Mouse (Mus musculus) CH12.LX (cell line): Measurements from ENCODE around the gene Zfp651. TPM values are rescaled to one million over a fixed set of nuclear protein-coding genes. Genes with fewer than 3 reads are reported as not detected.

Experiments
- DNase-seq: peaks from one replicate; pipeline ENCODE4 v3.0.0-alpha.2; 2013; ENCODE audit errors: extremely low read depth
- H3K27ac ChIP-seq: 2 replicates; pipeline ENCODE4 v1.5.1; 2012; ENCODE audit warnings: low read depth, mild to moderate bottlenecking, control low read depth, moderate library complexity; ENCODE audit not compliant: insufficient read depth
- H3K27me3 ChIP-seq: replicated peaks from 2 replicates; pipeline ENCODE3; 2012; ENCODE audit warnings: inconsistent platforms
- H3K36me3 ChIP-seq, 2 experiments: replicated peaks in 1 of 2; 2 replicates each; pipeline versions ENCODE3 to v1.6.1; 2012; ENCODE audit warnings: inconsistent platforms in 1 of 2, low read length in 1 of 2, mild to moderate bottlenecking in 1 of 2, mixed read lengths in 1 of 2, moderate library complexity in 1 of 2; ENCODE audit not compliant: control insufficient read depth in 1 of 2, insufficient read depth in 1 of 2
- H3K4me1 ChIP-seq, 2 experiments: 2 replicates each; pipeline ENCODE4 v1.6.1; 2012; ENCODE audit warnings: inconsistent platforms in 1 of 2, moderate library complexity in 1 of 2; ENCODE audit not compliant: insufficient read depth in 2 of 2, control insufficient read depth in 1 of 2
- H3K4me2 ChIP-seq: 2 replicates; pipeline ENCODE4 v1.6.1; 2012; ENCODE audit warnings: low read depth, mild to moderate bottlenecking, control low read depth; ENCODE audit not compliant: poor library complexity, insufficient read depth, severe bottlenecking
- H3K4me3 ChIP-seq, 3 experiments: fragments of 150-350 bp in 1 of 3; sonication (generic) in 1 of 3; replicated peaks in 1 of 3; 2 replicates each; pipeline versions ENCODE3 to v1.5.1; 2011 to 2012; ENCODE audit warnings: low read depth in 2 of 3, low read length in 2 of 3, mild to moderate bottlenecking in 2 of 3, moderate library complexity in 2 of 3, control low read depth in 1 of 3, improper control_type of control experiment in 1 of 3, inconsistent platforms in 1 of 3, mixed read lengths in 1 of 3; ENCODE audit not compliant: poor library complexity in 1 of 3
- H3K79me2 ChIP-seq: replicated peaks from 2 replicates; pipeline ENCODE4 v1.6.1; 2012; ENCODE audit warnings: mild to moderate bottlenecking, moderate library complexity; ENCODE audit not compliant: control insufficient read depth, poor library complexity, insufficient read depth, severe bottlenecking; ENCODE audit errors: extremely low read depth
- H3K9ac ChIP-seq: 2 replicates; pipeline ENCODE4 v1.6.1; 2012; ENCODE audit warnings: low read depth, mild to moderate bottlenecking, control low read depth, moderate library complexity; ENCODE audit not compliant: insufficient read depth
- H3K9me3 ChIP-seq: replicated peaks from 2 replicates; pipeline ENCODE3; 2012; ENCODE audit warnings: low read length, inconsistent platforms, mixed read lengths
- CTCF ChIP-seq, 2 experiments: IDR thresholded peaks in 1 of 2; conservative IDR thresholded peaks in 1 of 2; 2 replicates each; pipeline ENCODE4 v1.5.1; 2011 to 2012; ENCODE audit warnings: low read depth in 2 of 2, low read length in 2 of 2, improper control_type of control experiment in 1 of 2, inconsistent platforms in 1 of 2, mild to moderate bottlenecking in 1 of 2, moderate library complexity in 1 of 2
- E2F4 ChIP-seq: IDR thresholded peaks from 2 replicates; pipeline ENCODE4 v1.6.1; 2011; ENCODE audit warnings: low read depth, low read length, improper control_type of control experiment; ENCODE audit not compliant: insufficient replicate concordance
- ELF1 ChIP-seq: IDR thresholded peaks from 2 replicates; pipeline ENCODE4 v1.6.1; 2014; ENCODE audit warnings: low read depth, mild to moderate bottlenecking, inconsistent platforms, low read length, improper control_type of control experiment
- EP300 ChIP-seq: IDR thresholded peaks from 2 replicates; pipeline ENCODE4 v1.6.1; 2011; ENCODE audit warnings: low read length, improper control_type of control experiment
- ETS1 ChIP-seq: conservative IDR thresholded peaks from 2 replicates; pipeline ENCODE4 v1.6.1; 2012; ENCODE audit warnings: low read depth, mild to moderate bottlenecking, inconsistent platforms, low read length, improper control_type of control experiment, moderate library complexity
- GABPA ChIP-seq: IDR thresholded peaks from 2 replicates; pipeline ENCODE4 v1.6.1; 2012; ENCODE audit warnings: low read depth, low read length, improper control_type of control experiment, inconsistent platforms; ENCODE audit not compliant: insufficient replicate concordance
- HCFC1 ChIP-seq: IDR thresholded peaks from 2 replicates; pipeline ENCODE4 v1.6.1; 2012; ENCODE audit warnings: low read depth, mild to moderate bottlenecking, inconsistent platforms, low read length, improper control_type of control experiment
- JUN ChIP-seq: IDR thresholded peaks from 2 replicates; pipeline ENCODE4 v1.6.1; 2011; ENCODE audit warnings: low read depth, mild to moderate bottlenecking, low read length, improper control_type of control experiment, moderate library complexity; ENCODE audit not compliant: insufficient read depth
- KAT2A ChIP-seq: IDR thresholded peaks from 2 replicates; pipeline ENCODE4 v1.6.1; 2012; ENCODE audit warnings: low read length, improper control_type of control experiment, inconsistent platforms; ENCODE audit not compliant: insufficient replicate concordance
- MAZ ChIP-seq: IDR thresholded peaks from 2 replicates; pipeline ENCODE4 v1.6.1; 2012; ENCODE audit warnings: low read depth, mild to moderate bottlenecking, inconsistent platforms, low read length, improper control_type of control experiment, moderate library complexity
- MEF2A ChIP-seq: IDR thresholded peaks from 2 replicates; pipeline ENCODE4 v1.6.1; 2014; ENCODE audit warnings: low read depth, mild to moderate bottlenecking, inconsistent platforms, low read length, improper control_type of control experiment, borderline replicate concordance
- MXI1 ChIP-seq: IDR thresholded peaks from 2 replicates; pipeline ENCODE4 v1.6.1; 2011; ENCODE audit warnings: mild to moderate bottlenecking, low read depth, low read length, improper control_type of control experiment
- NELFE ChIP-seq: IDR thresholded peaks from 2 replicates; pipeline ENCODE4 v1.6.1; 2011; ENCODE audit warnings: low read depth, low read length, improper control_type of control experiment
- NRF1 ChIP-seq: IDR thresholded peaks from 2 replicates; pipeline ENCODE4 v1.6.1; 2014; ENCODE audit warnings: low read depth, mild to moderate bottlenecking, inconsistent platforms, low read length, improper control_type of control experiment, moderate library complexity
- PAX5 ChIP-seq: IDR thresholded peaks from 2 replicates; pipeline ENCODE4 v1.6.1; 2012; ENCODE audit warnings: low read length, inconsistent platforms, mixed read lengths
- POLR2A ChIP-seq: IDR thresholded peaks from 2 replicates; pipeline ENCODE4 v1.6.1; 2011; ENCODE audit warnings: low read depth, mild to moderate bottlenecking, improper control_type of control experiment, low read length
- RAD21 ChIP-seq: IDR thresholded peaks from 2 replicates; pipeline ENCODE4 v1.6.1; 2011; ENCODE audit warnings: low read depth, mild to moderate bottlenecking, low read length, improper control_type of control experiment, moderate library complexity
- SIN3A ChIP-seq: IDR thresholded peaks from 2 replicates; pipeline ENCODE4 v1.6.1; 2012; ENCODE audit warnings: low read length, improper control_type of control experiment, inconsistent platforms
- SMC3 ChIP-seq: IDR thresholded peaks from 2 replicates; pipeline ENCODE4 v1.6.1; 2011; ENCODE audit warnings: low read depth, low read length, improper control_type of control experiment
- TCF12 ChIP-seq: IDR thresholded peaks from 2 replicates; pipeline ENCODE4 v1.6.1; 2014; ENCODE audit warnings: low read depth, mild to moderate bottlenecking, inconsistent platforms, low read length, improper control_type of control experiment
- UBTF ChIP-seq: IDR thresholded peaks from 2 replicates; pipeline ENCODE4 v1.6.1; 2012; ENCODE audit warnings: low read depth, mild to moderate bottlenecking, inconsistent platforms, low read length, improper control_type of control experiment, moderate library complexity
- USF2 ChIP-seq: conservative IDR thresholded peaks from 2 replicates; pipeline ENCODE4 v1.6.1; 2011; ENCODE audit warnings: low read depth, low read length, improper control_type of control experiment
- ZNF384 ChIP-seq: IDR thresholded peaks from 2 replicates; pipeline ENCODE4 v1.6.1; 2012; ENCODE audit warnings: low read depth, low read length, improper control_type of control experiment, inconsistent platforms
- dilution Hi-C: fragments of 300-500 bp; cut with MboI; formaldehyde crosslinking; loops from 2 replicates; pipeline ENCODE4 v1.14.3; 2020; ENCODE audit warnings: low sequenced_read_pairs; ENCODE audit not compliant: extremely low pct_unique_long_range_greater_than_20kb, extremely low pct_ligation_motif_present
- in situ Hi-C: fragments of 300-500 bp; cut with MboI; formaldehyde crosslinking; loops from 3 replicates; pipeline ENCODE4 v1.14.3; 2019; ENCODE audit warnings: low sequenced_read_pairs, low pct_ligation_motif_present, low pct_unique_long_range_greater_than_20kb, mixed read lengths
- polyA plus RNA-seq: library from polyadenylated mRNA; unstranded; fragments of >175 nt; gene quantifications from 2 replicates; pipeline ENCODE4 v1.2.1, GENCODE M21; 2012; ENCODE audit warnings: low read depth; ENCODE audit not compliant: insufficient read length
- total RNA-seq, 2 experiments: library from RNA; depleted of rRNA; stranded (reverse); fragments of 300-350 nt in 1 of 2; fragments of >200 nt in 1 of 2; gene quantifications; 2 replicates each; pipeline ENCODE4 v1.2.3; 2012 to 2014

Gene Zfp651
- total and polyA plus RNA-seq, 3 experiments: 0.07 to 0.20 (median 0.13) TPM

- TF ChIP-seq POLR2A (no peak), USF2 (no peak), EP300 (no peak), UBTF (no peak), HCFC1 (no peak), KAT2A (no peak), E2F4 (no peak), SIN3A (no peak), PAX5 (no peak), MAZ (no peak), MXI1 (no peak), NRF1 (no peak), SMC3 (no peak), TCF12 (no peak), CTCF (conservative IDR thresholded peaks at IDR 0.05 in 1 of 2, IDR thresholded peaks at IDR 0.05 in 1 of 2; ENCODE audit: low read depth in 2 of 2, low read length in 2 of 2) (no peak), GABPA (no peak), NELFE (no peak)
These were observed 1.7 kb upstream of the Zfp651 start for GRCm38 (mm10) chr9:121757432-121757831.

GRCm38 (mm10) chr9:121757835-121758814 is 1.0 kb upstream of the Zfp651 start:
- dilution Hi-C loops: no loop called here

More at GRCm38 (mm10) chr9:121757432-121757831, 1.7 kb upstream of the Zfp651 start:
- no peak overlapping the region for H3K4me2 ChIP-seq
- peaks cover 0 to 7% of the 10 kb centered on the region in 2 experiments; a peak in 1 of 4 replicates for H3K4me1 ChIP-seq
- no peak for DNase-seq
- peaks cover 27% of the 10 kb centered on the region for H3K9me3 ChIP-seq
- no peaks in the 10 kb centered on the region for H3K27me3 ChIP-seq
- dilution Hi-C loops (no loop called here), in situ Hi-C loops (no loop called here)
- peaks cover 51 to 75% of the 10 kb centered on the region in 2 experiments for H3K36me3 ChIP-seq
- H3K9ac ChIP-seq: no peak overlapping the region
- no peak overlapping the region for H3K4me3 ChIP-seq
- H3K79me2 ChIP-seq: no peaks in the 10 kb centered on the region
- H3K27ac ChIP-seq: no peak overlapping the region

More at GRCm38 (mm10) chr9:121757835-121758814, 1.0 kb upstream of the Zfp651 start:
- Histone ChIP-seq H3K9ac (no peak overlapping the region), H3K4me1 (peaks cover 0 to 7% of the 10 kb centered on the region in 2 experiments; a peak in 1 of 4 replicates), H3K27ac (no peak overlapping the region), H3K4me3 (no peak overlapping the region), H3K9me3 (peaks cover 27% of the 10 kb centered on the region), H3K79me2 (no peaks in the 10 kb centered on the region)
- DNase-seq: no peak
- in situ Hi-C loops: no loop called here
- TF ChIP-seq ETS1 (no peak), UBTF (no peak), JUN (no peak), RAD21 (no peak), ELF1 (no peak), MEF2A (no peak), NELFE (no peak), ZNF384 (no peak), CTCF (conservative IDR thresholded peaks at IDR 0.05 in 1 of 2, IDR thresholded peaks at IDR 0.05 in 1 of 2; ENCODE audit: low read depth in 2 of 2, low read length in 2 of 2) (no peak)
- TF ChIP-seq, all 38 proteins: peak for 0
- no peaks in the 10 kb centered on the region for H3K27me3 ChIP-seq
- H3K36me3 ChIP-seq: peaks cover 51 to 74% of the 10 kb centered on the region in 2 experiments
- H3K4me2 ChIP-seq: no peak overlapping the region
